Mouse (Mus musculus): Measurements from ENCODE around the gene Arpp19.

DNA sequence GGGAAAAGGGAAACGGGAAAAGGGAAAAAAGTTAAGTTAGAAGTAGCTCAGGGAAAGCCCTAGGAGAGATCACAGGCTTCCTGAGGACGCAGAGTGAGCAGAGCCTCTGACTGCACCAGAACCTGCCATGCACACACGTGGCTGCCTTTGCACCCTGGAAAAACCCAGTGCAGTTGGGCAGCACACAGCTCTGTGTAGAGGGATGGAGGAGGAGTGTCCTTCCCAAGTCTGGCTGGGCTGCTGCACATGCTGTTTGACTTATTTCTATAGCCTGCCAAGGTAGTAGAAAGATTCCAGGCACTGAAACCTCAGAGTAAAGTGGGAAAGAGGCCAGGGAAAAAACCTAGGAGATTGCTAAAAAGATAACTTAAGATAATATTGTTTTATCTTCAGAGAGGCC is 35.2 kb upstream of the Arpp19 start:
- no peak for TF ChIP-seq CTCF (IDR thresholded peaks at IDR 0.05)
- no peak for TF ChIP-seq EP300 (IDR thresholded peaks at IDR 0.05; ENCODE audit: insufficient read depth, low read depth, low read length)

Data from heart, adult 2 months (tissue).